Mouse (Mus musculus): ENCODE data around the gene Mgam. TPM values are rescaled to one million over a fixed set of nuclear protein-coding genes. Genes with fewer than 3 reads are reported as not detected.
"Not testable (repeated sequence)": the region's sequence is repeated elsewhere in the genome, so short reads cannot be mapped to it uniquely, and the experiment has no call there.

Gene Mgam
- polyA plus RNA-seq, 1 experiment = 0.10 TPM

DNA sequence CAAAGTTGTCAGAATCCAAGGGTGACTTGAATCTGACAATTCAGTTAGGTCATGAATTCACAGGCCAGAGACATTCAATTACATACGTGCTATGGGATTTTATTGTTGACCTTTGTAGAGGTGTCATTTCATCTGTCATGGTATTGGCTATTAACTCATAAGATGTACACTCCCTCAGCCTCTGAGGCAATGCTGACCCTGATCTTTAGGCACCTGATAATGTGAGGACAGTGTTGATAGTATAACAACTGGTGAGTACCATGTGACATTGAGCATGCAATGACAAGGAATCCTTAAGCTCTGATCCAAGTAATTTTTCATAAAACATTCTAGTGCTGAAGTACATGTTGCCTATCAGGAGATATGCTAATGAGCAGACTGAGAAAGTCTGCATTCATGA lies 87.1 kb downstream of the Mgam start:
- Histone ChIP-seq H3K36me3 (ENCODE audit: control insufficient read depth) (no peaks in the 10 kb centered on the region; the same call in 1 of the 2 replicates), H3K9me3 (ENCODE audit: control insufficient read depth, low read length) (no peaks in the 10 kb centered on the region), H3K4me1 (ENCODE audit: control insufficient read depth) (no peaks in the 10 kb centered on the region), H3K4me3 (replicated peaks) (no peak overlapping the region), H3K27me3 (ENCODE audit: control insufficient read depth) (no peaks in the 10 kb centered on the region)
- no peak for TF ChIP-seq GATA1 (IDR thresholded peaks at IDR 0.05; ENCODE audit: low read length)
- TF ChIP-seq TAL1 (IDR thresholded peaks at IDR 0.05; ENCODE audit: low read length) = no peak

DNA sequence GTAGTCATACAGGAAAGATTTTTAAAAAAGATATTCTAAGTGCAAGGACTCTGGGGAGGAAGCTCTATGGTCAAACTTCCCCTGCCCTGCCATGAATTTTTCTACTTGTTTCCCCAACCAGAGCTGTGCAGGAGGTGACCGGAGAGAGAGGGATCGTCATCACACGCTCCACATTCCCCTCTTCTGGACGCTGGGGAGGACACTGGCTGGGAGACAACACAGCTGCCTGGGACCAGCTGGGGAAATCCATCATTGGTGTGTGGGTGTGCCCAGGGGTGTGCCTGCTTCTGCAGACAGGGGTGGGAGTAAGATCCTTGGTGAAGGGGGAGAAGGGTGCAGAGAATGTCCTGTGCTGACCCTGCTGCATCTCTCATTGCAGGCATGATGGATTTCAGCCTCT lies 99.9 kb downstream of the Mgam start:
- not testable (repeated sequence) for H3K4me3 ChIP-seq (replicated peaks); H3K4me1 ChIP-seq (ENCODE audit: control insufficient read depth); H3K36me3 ChIP-seq (ENCODE audit: control insufficient read depth); H3K9me3 ChIP-seq (ENCODE audit: control insufficient read depth, low read length); H3K27me3 ChIP-seq (ENCODE audit: control insufficient read depth)

DNA sequence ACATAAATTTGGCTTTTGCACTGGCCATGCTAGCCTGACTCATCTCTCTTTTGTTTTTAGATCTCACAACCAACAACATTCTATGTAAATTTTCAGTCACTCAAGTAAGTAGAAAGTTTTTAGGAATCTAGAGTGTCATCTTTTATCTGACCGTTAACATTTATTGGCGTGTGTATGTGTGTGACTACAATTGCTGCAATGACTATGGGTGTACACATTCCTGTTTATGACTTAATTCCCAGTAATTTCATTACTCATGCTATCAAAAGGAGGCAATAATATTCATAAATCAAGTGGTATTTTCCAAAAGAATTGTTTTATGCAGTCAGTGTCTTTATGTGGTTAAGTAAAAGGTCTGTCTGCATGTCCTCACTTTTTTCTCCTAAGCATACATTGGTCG lies 110.9 kb downstream of the Mgam start:
- H3K4me3 ChIP-seq (replicated peaks) = no peak overlapping the region
- no peaks in the 10 kb centered on the region for H3K4me1 ChIP-seq (ENCODE audit: control insufficient read depth)
- no peaks in the 10 kb centered on the region for H3K27me3 ChIP-seq (ENCODE audit: control insufficient read depth)
- TF ChIP-seq TAL1 (IDR thresholded peaks at IDR 0.05; ENCODE audit: low read length) (no peak), GATA1 (IDR thresholded peaks at IDR 0.05; ENCODE audit: low read length) (no peak)
- H3K36me3 ChIP-seq (ENCODE audit: control insufficient read depth) = no peaks in the 10 kb centered on the region
- H3K9me3 ChIP-seq (ENCODE audit: control insufficient read depth, low read length) = no peaks in the 10 kb centered on the region

DNA sequence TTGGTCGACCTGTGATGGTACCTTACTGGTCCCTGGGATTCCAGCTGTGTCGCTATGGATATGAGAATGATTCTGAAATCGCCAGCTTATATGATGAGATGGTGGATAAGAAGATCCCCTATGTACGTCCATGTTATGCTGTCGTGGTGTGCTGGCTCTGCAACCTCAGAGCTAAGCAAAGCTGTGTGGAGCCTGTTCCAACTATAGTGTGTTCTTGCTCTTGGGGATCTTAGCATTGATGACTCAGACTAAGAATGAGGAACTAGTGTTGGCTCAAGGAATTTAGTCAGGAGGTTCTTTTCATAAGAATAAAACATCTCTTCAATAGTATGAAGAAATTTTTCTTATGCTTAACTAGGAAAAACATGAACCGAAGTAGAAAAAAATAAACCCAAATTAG lies 120.4 kb downstream of the Mgam start:
- not testable (repeated sequence) for H3K27me3 ChIP-seq (ENCODE audit: control insufficient read depth); H3K9me3 ChIP-seq (ENCODE audit: control insufficient read depth, low read length); H3K4me3 ChIP-seq (replicated peaks); H3K36me3 ChIP-seq (ENCODE audit: control insufficient read depth); H3K4me1 ChIP-seq (ENCODE audit: control insufficient read depth)

DNA sequence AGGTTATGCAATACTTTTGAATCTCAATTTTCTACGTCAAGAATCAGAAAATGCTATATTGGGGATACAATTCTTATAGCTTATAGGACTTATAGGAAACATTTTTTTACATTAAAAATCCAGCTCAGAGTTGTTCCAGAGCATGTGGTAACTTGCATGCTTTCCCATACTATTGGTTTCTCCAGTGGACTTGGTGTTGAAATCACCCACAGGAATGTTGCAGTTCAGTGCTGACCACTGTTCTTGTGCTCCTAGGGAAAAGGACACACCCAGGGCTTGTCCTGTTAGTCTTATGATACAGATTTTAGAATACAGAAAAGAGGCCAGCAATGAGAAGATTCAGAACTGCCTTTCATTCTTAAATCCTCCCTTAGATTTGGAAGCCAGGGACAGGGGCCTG lies 127.3 kb downstream of the Mgam start:
- no peaks in the 10 kb centered on the region for H3K4me1 ChIP-seq (ENCODE audit: control insufficient read depth)

DNA sequence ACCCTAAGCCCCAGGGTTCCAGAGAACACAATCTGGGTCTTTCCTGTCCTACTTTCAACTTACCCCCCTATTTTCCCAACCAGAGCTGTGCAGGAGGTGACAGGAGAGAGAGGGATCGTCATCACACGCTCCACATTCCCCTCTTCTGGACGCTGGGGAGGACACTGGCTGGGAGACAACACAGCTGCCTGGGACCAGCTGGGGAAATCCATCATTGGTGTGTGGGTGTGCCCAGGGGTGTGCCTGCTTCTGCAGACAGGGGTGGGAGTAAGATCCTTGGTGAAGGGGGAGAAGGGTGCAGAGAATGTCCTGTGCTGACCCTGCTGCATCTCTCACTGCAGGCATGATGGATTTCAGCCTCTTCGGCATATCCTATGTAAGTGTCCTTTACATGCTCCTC lies 128.7 kb downstream of the Mgam start:
- not testable (repeated sequence) for H3K27me3 ChIP-seq (ENCODE audit: control insufficient read depth); H3K4me1 ChIP-seq (ENCODE audit: control insufficient read depth); H3K36me3 ChIP-seq (ENCODE audit: control insufficient read depth); H3K9me3 ChIP-seq (ENCODE audit: control insufficient read depth, low read length); H3K4me3 ChIP-seq (replicated peaks)

More for the DNA sequence above, 127.3 kb downstream of the Mgam start:
- H3K4me3 ChIP-seq (replicated peaks) = no peak overlapping the region
- no peaks in the 10 kb centered on the region for H3K9me3 ChIP-seq (ENCODE audit: control insufficient read depth, low read length)
- no peak for TF ChIP-seq TAL1 (IDR thresholded peaks at IDR 0.05; ENCODE audit: low read length)
- no peak for TF ChIP-seq GATA1 (IDR thresholded peaks at IDR 0.05; ENCODE audit: low read length)
- H3K36me3 ChIP-seq (ENCODE audit: control insufficient read depth) = no peaks in the 10 kb centered on the region
- no peaks in the 10 kb centered on the region for H3K27me3 ChIP-seq (ENCODE audit: control insufficient read depth)

DNA sequence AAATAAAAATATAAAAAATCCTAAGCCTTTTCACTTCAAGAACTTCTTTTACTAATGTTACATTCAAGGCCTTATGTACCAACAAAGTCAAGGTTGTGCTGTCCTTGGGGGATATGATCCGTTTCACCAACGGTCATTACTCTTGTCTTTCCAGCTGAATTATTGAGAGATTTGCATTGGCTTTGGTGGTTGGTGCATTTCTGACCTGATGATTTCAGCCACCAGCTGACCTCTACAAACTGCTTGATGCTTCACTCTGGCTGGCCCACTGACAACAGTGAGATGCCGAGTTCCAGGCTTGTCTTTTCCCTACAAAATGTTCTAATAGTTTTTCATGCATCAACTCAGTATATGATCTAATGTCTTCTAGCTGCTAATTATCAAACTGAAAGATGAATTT lies 146.0 kb downstream of the Mgam start:
- Histone ChIP-seq H3K36me3 (ENCODE audit: control insufficient read depth) (no peaks in the 10 kb centered on the region), H3K27me3 (ENCODE audit: control insufficient read depth) (no peaks in the 10 kb centered on the region), H3K4me1 (ENCODE audit: control insufficient read depth) (no peaks in the 10 kb centered on the region), H3K9me3 (ENCODE audit: control insufficient read depth, low read length) (no peaks in the 10 kb centered on the region), H3K4me3 (replicated peaks) (no peak overlapping the region)
- no peak for TF ChIP-seq TAL1 (IDR thresholded peaks at IDR 0.05; ENCODE audit: low read length)

DNA sequence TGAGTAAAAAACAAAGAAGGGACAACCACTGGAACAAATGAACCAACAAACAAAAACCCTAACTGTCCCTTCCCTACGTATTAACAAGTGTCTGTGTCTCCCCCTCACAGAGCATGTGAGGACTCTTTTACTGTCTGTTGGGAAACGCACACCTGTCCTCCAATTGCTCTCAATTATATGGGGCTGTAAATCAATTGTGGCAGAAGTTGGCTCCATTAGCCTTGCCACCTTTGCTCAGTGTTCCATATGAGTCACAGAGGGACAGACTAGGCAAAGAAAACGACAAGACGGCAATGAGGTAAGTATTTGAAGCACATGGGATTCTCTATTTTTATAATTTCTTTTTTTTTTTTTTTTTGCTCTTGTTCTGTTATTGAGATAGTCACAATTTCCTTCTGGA lies 149.8 kb downstream of the Mgam start:
- Histone ChIP-seq H3K4me1 (ENCODE audit: control insufficient read depth) (no peaks in the 10 kb centered on the region), H3K4me3 (replicated peaks) (no peak overlapping the region), H3K36me3 (ENCODE audit: control insufficient read depth) (no peaks in the 10 kb centered on the region), H3K27me3 (ENCODE audit: control insufficient read depth) (no peaks in the 10 kb centered on the region), H3K9me3 (ENCODE audit: control insufficient read depth, low read length) (no peaks in the 10 kb centered on the region)
- TF ChIP-seq GATA1 (IDR thresholded peaks at IDR 0.05; ENCODE audit: low read length) = no peak
- TF ChIP-seq TAL1 (IDR thresholded peaks at IDR 0.05; ENCODE audit: low read length) = no peak

DNA sequence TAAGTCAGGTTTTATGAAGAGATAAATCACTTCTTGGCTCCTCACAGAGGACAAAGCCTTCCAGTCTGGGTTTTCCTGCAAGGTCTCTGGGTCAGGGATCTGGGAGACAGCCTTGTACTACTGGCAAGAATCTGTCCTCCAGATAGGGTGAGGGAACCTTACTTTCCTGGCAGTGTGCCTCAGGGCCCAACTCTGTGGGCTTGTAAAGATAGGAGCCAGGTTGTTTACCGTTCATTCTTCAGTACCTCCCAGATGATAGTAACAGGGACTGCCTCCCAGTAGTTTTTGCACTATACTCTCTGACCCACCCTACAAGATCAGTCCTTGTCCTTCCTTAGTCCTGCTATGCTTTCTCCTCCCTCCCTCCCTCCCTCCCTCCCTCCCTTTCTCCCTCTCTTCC lies 155.0 kb downstream of the Mgam start:
- H3K4me3 ChIP-seq (replicated peaks) = no peak overlapping the region
- no peak for TF ChIP-seq TAL1 (IDR thresholded peaks at IDR 0.05; ENCODE audit: low read length)
- no peak for TF ChIP-seq GATA1 (IDR thresholded peaks at IDR 0.05; ENCODE audit: low read length)

DNA sequence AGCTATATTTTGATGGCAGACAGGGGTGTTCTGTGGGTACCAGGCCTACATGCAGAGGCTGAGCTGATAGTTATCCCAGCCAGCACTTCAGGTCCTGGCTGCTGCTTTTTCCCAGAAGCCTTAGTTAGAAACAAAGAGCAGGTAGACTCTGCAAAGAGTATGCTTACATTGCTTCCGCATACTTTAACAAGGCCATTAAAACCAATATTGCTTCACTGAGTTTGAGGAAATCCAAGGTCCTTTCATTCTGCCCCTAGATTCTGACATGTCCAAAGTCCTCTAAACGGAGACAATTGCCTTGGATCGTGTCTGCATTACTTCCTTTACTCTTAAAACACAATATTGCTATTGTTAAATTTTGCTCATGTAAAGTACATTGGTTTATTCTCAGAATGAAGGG lies 155.7 kb downstream of the Mgam start:
- Histone ChIP-seq H3K4me3 (replicated peaks) (no peak overlapping the region), H3K4me1 (ENCODE audit: control insufficient read depth) (no peaks in the 10 kb centered on the region)
- TF ChIP-seq TAL1 (IDR thresholded peaks at IDR 0.05; ENCODE audit: low read length) (no peak), GATA1 (IDR thresholded peaks at IDR 0.05; ENCODE audit: low read length) (no peak)

More for the DNA sequence above, 155.0 kb downstream of the Mgam start:
- no peaks in the 10 kb centered on the region for H3K9me3 ChIP-seq (ENCODE audit: control insufficient read depth, low read length)
- no peaks in the 10 kb centered on the region for H3K36me3 ChIP-seq (ENCODE audit: control insufficient read depth)
- H3K4me1 ChIP-seq (ENCODE audit: control insufficient read depth) = no peaks in the 10 kb centered on the region
- H3K27me3 ChIP-seq (ENCODE audit: control insufficient read depth) = no peaks in the 10 kb centered on the region

More for the DNA sequence above, 155.7 kb downstream of the Mgam start:
- H3K9me3 ChIP-seq (ENCODE audit: control insufficient read depth, low read length) = no peaks in the 10 kb centered on the region
- H3K36me3 ChIP-seq (ENCODE audit: control insufficient read depth) = no peaks in the 10 kb centered on the region
- H3K27me3 ChIP-seq (ENCODE audit: control insufficient read depth) = no peaks in the 10 kb centered on the region

Data from erythroblast, embryonic 14.5 days (primary cell).